Mouse (Mus musculus): ENCODE results near the gene Pakap.

Pakap gene

DNA sequence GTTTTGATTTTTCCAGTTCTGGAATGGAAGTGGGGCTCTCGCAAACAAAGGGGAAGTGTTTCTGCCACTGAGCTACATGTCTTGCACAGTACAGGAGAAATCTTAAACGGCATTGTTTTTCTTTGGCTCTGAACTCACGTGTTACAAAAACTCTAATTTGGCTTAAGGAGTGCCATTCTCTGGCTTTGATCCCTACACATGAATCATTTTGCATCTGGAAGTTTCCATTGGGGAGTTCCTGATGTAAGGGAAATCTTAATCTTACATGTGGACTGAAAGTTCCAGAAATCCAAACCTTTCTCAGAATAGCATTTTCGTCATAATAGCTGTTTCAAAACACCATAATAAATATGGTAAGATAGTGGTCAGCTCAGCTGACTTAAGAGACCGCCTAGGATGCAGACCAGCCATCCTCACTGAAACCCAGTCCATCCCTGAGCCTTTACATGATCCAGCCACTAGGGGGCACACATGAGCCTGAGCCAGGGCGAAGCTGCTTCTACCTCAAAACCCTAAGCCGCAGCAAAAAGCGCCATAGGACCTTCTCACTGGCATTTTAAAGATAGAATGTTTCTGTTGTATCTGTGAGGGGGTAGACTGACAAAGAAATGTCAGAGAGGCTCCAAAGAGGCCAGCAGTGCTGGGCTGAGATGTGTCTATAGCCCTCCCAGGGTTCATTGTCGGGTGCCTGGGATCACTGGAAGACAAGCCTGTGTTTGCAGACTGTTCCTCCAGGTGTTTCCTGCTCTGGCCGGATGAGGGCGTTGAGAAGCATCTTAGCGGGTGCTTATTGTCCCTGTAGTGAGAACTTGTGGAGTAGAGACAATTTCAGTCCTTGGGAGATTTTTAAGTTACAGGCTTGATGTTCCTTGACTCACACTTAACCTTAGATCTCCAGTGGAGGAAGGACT lies 105.3 kb downstream of the Pakap start:
- peak; percentile 85 for ATAC-seq (ENCODE audit: low TSS enrichment)

DNA sequence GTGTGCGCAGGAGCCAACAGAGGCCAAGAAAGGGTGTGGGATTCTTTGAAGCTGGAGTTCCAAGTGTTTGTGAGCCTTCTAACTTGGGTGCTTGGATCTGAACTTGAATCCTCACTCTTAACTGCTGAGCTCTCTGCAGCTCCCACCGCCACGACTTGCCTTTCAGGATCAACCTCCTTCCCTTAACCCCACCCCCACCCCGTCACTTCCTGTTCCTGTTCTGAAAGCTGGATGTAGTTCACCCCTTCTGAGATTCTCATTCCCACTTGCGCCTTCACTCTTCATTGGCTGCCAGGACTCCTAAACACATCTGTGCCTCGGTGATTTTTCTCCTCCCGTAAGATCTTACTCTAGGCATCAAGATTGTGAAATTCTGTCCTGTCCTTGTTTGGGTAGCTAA lies 106.4 kb downstream of the Pakap start:
- no peak for ATAC-seq (ENCODE audit: low TSS enrichment)

DNA sequence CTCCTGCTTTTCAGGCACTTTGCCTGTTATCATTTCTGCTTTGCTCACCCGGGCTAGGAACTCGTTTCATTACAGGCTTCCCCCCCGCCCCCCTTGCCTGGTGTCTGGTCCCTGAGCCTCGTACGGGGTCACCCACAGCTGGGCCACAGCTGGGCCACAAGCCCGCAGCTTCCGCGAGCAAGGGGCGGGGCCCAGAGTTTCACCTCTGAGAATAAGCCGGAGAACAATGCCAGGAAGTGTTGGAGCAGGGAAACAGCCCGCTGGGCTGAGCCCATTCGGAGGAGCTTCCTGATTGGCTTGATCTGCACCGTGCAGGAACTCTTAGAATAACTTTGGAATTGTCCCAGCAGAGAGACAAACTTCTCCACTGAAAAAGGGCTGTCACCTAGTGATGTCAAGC lies 107.4 kb downstream of the Pakap start:
- ATAC-seq (ENCODE audit: low TSS enrichment), result no peak

DNA sequence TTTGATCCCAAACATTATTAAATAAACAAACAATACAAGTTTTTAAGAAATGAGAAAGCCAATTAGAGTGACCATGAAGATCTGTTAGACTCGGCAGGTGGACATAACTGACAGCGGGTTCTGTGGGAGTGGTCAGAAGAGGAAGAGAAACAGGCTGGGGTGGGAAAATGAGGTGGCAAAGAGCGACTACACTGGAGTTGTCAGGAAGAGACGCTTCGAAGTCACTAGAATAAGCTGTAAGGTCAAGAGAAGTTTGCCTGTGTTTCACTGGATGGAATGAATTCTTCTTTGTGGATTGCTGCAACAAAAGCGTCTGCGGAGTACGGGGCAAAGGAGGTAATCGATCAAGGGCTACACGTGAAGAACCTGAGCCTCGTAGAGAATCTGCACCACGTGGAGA lies 109.9 kb downstream of the Pakap start:
- no peak for ATAC-seq (ENCODE audit: low TSS enrichment)

DNA sequence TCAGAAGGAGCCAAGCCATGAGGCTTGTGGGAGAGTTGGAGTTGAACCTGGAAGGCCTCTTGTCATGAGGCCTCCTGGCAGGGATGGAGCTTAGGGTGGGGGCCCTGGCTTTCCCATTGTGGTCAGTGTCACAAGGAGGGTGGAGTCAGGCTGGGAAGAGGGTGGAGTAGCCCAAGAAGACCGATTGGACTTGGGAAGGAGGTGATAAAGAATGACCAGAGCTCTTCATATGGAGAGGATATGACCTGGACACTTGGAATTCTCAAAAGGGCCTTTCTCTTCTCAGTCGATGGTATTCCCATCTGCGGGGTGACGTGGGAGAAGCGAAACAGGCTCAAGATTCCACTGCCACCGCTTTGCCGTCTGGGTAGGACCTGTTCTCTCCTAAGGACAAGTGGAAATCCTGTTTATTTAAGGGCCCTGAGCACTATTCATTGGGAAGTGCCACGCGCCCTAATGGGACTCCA lies 111.0 kb downstream of the Pakap start:
- ATAC-seq (ENCODE audit: low TSS enrichment), result no peak

DNA sequence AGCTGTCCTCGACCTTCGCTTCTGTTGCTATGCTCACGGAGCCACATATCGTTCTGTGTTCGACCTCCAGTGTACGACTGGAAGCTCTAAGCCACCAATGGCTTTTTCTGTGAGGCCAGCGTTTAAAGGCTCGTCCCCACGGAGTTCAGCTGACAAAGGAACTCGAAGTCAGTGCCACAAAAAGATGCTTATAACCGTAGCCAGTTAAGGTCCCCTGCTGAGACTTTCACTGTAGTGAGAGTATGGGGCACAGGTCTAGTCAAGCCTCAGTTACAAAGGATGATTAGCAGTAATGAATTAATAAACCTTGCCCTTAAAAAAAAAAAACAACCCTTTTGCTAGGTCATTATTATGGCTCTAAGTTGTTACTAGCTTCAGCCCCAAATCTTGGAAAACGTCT lies 112.2 kb downstream of the Pakap start:
- no peak for ATAC-seq (ENCODE audit: low TSS enrichment)

DNA sequence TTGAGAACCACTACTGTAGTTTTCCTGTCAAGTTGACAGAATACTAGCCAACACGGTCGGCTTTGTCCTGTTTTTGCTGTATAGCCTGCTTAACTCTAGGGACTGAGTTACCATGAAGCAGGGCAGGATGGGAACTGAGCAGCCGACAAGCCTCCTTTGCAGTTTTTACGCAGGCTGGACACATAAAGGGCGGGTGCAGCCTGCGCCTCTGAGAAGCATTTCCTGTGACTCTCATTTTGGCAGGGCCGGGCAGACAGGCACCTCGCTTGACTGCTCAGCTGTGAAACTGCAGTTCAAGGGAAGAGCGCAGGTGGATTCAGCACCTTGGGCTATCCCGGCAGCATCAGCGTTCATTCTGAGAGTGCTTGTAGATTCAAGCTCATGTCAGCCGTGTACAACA lies 113.5 kb downstream of the Pakap start:
- no peak for ATAC-seq (ENCODE audit: low TSS enrichment)

DNA sequence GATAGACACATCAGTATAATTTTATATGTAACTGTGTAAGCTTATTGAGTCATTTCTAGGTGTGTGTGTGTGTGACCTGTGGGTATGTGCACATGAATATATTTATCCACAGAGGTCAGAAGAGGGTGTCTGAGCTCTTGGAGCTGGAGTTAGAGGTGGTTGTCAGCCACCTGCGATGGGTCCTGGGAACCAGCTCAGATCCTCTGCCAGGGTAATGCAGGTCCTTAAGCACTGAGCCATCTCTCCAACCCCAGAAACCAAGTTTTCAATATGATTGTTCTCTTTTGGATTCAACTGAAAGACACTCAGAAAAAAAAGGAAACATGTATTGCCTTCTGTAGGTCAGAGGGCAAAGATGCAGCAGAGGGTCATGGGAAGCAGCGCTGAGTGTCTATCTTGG lies 114.4 kb downstream of the Pakap start:
- ATAC-seq (ENCODE audit: low TSS enrichment), result no peak

DNA sequence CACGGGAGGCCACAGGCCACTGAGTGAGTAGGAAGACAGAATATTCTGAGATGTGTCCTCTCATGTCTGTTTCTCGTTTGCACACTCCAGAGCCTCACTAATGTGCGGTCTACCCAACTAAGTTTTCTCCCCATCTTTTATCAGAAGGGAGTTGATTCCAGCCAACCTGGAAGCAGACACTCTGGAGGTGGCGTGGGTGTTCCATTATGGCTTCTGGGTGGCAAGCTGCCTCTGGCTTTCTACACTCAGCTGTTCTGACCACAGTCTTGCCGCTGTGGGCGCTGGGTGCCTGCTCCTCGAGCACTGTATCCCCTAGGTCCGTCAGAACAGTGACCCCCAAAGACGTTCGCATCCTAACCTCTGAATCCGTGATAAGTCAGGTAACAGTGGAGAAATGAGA lies 115.0 kb downstream of the Pakap start:
- ATAC-seq (ENCODE audit: low TSS enrichment), result peak; percentile 53

DNA sequence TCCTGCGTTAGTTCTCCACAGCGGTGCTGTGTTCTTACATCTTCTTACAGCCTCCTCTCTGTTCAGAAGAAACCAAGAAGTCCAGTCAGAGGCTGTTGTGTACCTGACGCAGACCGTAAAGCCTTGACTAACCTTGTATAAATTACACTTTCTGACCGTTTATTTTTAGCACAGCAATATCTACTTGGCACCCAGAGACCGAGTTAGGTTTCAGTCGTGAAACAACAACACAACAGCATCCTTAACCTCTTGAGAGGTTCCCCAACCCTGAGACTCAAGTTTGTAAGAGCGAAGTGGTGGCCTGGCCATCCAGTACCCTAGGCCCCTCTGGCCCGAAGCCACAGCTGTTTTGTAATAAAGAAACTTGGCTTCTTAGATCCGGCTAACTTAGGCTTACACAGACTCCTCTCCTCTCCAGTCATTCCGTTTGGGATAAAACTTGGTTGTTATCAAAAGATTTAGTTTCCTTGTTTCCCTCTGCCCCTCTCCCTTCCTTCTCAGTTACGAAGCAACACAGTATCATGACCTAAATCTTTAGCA lies 116.8 kb downstream of the Pakap start:
- no peak for ATAC-seq (ENCODE audit: low TSS enrichment)

DNA sequence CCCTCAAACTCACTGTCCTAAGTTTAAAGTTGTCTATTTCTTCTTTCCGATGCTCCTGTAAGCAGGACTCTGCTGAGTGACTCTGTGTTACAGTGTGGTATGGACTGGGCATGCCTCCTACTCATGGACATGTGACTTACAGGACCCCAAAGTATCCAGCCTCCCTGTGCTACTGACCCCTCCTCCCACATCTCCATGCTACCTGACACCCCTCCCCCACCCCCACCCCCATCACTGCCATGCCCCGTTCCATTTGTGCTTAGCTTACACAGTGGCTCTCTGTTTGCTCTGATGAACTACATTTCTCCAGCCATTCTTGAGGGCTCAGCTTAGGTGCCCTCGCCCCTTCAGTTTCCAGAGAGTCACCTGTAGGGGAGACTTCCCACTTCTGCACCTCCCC lies 118.8 kb downstream of the Pakap start:
- no peak for ATAC-seq (ENCODE audit: low TSS enrichment)

DNA sequence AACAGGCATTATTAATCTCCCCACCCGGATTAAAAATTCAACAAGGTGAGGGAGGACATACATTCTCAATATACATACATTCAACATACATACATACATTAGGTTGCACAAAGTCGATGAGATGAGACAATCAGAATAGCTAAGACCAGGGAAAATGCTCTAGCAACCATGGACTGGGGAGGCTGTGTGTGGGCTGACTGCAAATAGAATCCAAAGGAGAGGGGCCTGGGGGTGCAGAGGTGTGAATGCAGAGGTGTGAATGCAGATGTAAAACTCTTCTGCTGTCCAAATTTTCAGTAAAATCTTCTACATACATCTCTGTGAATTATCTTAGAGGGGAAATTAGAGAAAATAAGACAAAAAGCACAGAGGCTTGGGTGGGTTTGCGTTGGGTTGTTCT lies 119.6 kb downstream of the Pakap start:
- ATAC-seq (ENCODE audit: low TSS enrichment), result peak; percentile 80

DNA sequence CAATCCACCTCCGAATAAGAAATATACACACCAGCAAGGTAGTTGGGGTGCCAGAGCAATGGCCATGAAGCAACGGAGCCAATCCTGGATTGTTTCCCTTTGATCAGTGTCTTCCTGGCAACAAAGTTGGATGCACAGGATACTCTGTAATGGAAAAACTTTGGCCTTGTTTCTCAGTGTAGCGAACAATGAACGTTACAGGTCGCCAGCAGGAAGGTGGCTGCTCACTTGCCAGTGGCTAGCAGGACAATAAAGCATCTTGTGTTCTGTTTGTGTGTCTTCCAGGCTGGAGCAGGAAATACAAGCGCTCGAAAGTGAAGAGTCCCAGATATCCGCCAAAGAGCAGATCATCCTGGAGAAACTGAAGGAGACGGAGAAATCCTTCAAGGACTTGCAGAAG lies 120.2 kb downstream of the Pakap start:
- ATAC-seq (ENCODE audit: low TSS enrichment), result no peak

DNA sequence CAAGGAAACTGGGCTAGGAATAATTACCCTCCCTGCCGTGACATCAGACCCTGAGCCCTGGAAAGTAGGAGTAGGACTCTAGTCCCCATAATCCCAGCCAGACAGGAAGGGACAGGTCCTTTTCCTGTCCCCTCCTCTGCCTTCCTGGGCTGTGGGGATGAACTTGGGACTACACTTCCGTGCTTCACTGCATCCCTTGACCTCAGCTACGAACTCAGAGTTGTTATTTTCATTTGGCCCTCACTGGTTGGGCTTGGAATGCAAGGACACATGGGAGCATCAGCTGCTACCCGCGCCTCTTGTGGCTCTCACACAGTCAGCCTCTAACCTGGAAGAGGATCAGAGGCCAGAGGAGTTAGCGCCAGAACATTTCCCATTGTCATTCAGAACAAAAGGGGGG lies 122.0 kb downstream of the Pakap start:
- ATAC-seq (ENCODE audit: low TSS enrichment), result no peak

DNA sequence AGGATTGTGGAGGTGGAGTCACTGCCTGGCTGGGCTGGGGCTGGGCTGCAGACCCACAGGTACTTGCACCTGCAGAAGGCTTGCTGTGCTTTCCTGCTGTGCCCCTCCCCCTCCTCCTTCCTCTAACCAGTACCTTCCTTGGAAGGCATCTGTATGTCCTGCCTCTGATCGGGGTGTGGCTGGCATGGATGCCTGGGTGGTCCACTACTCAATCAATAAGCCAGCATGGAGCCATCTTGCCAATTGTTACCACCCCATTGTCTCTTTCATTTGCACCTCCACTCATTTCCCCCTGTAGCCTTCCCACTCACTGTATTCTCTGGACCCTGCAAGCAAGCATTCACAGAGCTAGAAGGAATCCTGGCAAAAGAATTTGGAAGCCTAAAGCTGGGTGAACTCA lies 122.8 kb downstream of the Pakap start:
- no peak for ATAC-seq (ENCODE audit: low TSS enrichment)

DNA sequence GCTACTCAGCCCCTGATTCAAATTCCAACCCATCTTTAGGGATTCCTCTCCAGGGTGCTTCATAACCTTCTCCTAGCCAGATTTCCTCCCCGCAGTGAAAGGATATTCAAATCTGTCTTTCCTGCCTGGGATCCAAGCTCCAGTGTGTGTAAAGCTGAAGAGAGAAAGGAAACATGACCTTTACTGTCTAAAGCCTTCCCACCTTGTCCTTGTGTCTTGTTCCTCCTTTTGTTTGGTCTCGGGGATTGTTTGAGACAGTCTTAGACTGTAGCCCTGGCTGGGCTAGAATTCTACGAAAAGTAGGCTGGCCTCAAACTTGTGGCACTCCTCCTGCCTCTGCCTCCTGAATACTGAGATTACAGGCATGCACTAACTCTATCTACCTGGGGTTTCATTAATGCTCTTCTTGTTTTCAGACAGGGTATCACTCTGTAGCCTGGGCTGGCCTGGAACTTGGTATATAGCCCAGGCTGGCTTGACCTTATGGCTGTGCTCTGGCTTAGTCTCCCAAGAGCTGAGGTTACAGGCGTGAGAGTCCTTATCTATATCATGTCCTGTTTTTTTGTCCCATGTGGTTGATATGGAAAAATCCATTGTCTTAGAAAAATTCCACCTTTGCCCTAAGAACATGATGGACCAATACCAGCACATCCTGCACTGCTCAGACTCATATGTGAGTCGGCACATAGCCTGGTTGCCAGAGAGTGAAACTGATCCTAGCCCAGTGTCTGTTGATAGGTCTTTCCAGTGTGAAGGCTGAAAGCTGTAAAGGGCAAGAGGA lies 126.6 kb downstream of the Pakap start:
- ATAC-seq (ENCODE audit: low TSS enrichment), result no peak

DNA sequence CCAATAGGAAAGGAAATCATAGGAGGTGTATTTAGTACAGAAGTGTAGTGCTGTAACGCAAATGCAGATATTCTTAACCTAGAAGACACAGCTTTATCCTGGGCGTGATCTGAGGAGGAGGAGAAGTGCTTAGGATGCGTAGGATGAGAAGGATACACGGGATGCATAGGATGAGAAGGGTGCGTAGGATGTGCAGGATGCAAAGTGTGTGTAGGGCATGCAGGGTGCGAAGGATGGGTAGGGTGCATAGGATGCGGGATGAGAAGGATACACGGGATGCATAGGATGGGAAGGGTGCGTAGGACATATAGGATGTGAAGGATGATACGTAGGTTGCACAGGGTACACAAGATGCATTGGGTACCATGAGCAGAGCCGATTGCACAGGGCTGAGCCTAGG lies 129.0 kb downstream of the Pakap start:
- peak; percentile 64 for ATAC-seq (ENCODE audit: low TSS enrichment)

DNA sequence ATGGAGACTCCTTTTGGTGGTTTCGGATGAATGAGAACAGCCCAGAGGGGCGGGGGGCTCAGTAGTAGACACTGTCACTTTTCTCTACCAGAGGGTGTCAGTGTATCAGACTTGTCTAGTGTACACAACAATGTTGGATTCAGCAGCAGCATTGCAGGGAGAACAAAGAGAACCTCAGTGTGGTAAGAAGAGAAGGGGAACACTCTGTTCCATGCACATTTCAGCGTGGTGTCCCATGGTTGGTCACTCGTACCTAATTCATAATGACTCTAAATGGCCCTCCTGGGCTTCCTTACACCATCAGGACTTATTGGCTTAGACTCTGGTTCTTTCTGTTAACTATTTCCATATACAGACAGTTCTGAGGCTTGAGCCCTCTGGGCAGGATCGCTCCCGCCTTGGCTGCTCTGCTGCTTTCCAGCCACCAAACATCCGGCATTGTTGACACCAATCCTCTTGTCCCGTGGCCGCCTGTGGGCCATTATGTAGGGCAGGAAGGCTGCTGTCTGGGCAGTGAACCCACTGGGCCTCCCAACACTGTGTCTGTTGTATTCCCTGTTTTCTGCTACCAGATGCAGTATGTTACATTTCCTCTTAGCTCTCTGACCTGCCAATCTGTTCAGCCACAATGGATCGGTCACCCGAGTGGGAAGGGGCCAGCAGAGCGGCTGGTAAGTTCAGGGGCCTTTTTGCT lies 130.1 kb downstream of the Pakap start:
- ATAC-seq (ENCODE audit: low TSS enrichment), result peak; percentile 31; the same call in 1 of the 2 replicates

DNA sequence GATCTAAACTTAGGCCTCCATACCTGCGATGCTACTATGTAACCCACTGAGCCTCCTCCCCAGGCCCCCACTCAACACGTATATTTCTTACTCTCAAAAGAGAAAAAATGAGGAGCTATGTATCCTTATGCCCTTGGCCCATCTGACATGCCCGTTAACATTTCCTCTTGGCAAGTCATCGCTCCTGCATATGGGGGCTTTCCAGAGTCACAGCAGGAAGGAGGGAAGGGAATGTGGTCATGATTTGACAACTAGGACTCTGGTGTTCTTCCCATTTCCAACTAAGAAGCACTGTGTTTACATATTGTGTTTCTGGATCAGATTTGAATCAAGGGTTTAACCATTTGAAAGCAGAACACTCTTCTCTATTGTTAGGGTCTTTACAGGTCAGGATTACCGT lies 133.6 kb downstream of the Pakap start:
- ATAC-seq (ENCODE audit: low TSS enrichment), result no peak

DNA sequence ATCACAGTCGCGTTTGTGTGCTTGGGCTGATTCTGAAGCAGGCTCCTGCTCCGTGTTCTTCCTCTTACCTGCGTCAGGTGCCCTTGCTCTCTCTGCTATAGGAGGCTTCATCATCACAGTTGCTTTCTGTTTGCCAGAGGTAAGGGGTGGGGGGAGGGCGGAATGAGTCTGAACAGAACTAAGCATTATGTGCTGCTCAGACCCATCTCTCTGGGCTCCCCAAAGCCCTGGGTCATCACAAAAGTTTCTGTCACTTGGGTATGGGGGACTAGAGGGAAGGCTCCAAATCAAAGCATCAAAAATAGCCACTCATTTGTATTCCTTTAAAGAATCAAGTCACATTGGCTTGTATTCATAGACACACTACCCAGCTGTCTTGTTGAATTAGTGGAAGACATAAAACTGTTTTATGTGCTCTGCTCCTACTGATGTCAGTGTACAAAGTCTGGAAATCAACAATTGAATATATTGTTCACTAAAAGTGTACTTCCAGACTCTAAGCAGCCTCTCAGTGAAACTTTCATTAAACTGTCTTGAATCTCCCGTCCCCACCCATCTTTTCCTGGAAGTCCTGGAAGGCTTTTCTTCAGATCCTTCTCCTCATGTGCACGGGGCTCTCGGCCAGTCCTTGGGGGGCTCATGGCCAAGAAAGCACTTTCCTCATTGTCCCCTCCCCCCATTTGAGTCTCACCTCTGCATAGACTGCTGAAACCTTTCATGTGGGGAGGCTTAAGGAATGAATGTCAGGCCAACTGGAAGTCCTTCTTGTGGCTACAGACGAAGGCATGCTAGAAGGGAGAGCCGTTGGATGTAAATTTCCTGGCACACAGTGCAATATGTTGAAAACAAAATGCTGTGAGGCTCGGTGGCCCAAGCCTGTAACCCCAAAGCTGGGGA lies 135.8 kb downstream of the Pakap start:
- ATAC-seq (ENCODE audit: low TSS enrichment), result no peak

DNA sequence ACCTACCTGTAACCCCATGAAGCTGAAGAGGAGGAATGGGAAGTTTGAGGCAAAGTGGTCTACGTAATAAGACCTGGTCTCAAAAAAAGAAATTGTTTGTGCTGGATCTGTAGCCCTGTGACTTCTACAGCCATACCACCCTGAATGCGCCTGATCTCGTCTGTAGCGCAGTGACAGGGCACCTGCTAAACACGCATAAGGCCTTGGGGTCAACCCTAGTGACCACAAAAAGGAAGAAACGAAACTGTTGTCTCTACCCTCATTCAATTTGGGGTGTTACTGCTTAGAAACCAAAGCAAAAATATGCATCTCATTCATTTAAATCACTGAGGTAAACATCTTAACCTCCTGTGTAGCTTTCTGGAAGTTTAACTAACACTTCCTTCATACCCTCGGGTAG lies 136.6 kb downstream of the Pakap start:
- no peak for ATAC-seq (ENCODE audit: low TSS enrichment)
